Mouse (Mus musculus): ENCODE data around the gene Svs3b. TPM values are rescaled to one million over a fixed set of nuclear protein-coding genes. Genes with fewer than 3 reads are reported as not detected.
"Not testable (repeated sequence)": the region's sequence is repeated elsewhere in the genome, so short reads cannot be mapped to it uniquely, and the experiment has no call there.

Gene Svs3b
- not detected for total RNA-seq (2021)

DNA sequence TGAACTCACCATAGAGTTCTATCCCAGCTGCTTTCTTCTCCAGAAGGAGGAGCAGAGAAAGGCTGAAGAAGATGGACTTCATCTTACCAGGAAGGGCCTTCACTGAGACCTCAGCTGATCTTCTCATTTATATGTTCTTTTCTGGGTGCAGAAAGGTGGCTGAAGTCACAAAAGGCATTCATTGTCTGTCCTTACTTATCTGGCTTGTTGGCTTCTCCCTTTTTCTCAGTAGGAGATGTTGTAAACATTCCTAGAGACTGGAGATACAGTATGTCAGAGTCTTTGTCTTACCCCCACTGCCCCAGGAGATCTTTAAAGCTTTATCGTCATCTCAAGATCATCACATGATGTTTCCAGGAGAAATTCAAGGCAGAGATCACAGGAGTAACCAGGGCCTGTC lies at the start of gene Svs3b:
Gene Svs3b, minus strand, starts transcription at position 101 of the 400 bp plus-strand sequence.
- not testable (repeated sequence) for DNase-seq

GRCm38 (mm10) chr2:164288968-164289367 lies 32.5 kb upstream of the Svs3b start, which contains the start of gene Svs3a:
Gene Svs3a, plus strand, starts transcription at chr2:164289268.
- not testable (repeated sequence) for DNase-seq

DNA sequence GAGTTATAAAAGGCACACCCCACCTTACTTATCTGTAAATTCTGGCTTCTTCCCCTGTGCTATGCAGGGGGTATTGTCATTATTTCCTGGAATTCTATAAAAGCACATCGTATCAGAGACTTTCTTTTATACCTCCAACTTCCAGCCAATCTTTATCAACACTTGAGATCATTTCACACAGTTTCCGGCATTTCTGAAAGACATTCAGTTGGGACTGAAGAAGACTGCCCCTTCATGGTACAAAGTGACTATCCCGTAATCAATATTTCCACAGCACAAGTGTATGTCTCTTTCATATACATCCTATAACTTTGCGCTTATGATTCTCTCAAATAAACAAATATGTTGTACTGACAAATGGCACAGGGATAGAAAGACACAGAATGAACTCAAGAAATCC lies 21.9 kb upstream of the Svs3b start, which contains the start of gene Svs4:
Gene Svs4, minus strand, starts transcription at position 101 of the 400 bp plus-strand sequence.
- no peak for DNase-seq

DNA sequence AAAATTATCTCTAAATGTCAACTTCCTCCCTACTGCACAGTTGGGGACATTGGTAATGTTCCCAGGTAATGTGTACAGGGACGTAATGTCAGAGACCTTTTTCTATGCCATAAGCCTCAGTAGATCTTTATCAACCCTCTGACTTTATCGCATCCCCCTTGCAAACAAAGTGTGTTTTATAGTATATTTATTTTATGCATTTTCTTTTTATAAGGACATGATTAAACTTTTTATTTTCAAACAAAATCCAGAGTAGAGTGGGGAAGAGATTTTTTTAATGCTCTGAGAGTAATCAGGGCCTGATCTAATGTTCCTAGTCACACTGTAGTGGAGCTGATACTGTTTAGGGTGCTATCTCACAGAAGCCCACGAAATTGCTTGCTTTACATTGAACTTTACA lies 18.1 kb downstream of the Svs3b start, which contains the start of gene Svs2:
Gene Svs2, minus strand, starts transcription at position 101 of the 400 bp plus-strand sequence.
- DNase-seq = no peak

DNA sequence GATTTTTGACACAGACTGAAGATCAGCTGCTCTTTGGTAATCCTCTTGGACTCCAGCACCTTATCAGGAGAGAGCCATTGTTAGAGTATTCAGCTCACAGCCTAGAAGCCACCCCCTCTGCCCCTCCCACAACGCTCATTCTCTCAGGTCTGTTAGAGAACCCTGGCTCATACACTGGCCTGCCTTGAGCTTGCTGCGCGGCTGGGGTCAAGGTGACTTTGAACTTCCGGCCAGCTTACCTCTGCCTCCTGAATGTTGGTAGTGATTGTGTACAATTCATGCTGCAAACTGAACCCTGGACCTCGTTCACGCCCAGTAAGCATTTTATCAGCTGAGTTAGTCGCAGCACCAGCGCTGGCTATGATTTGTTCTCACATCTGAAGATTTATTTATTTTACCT lies 23.8 kb downstream of the Svs3b start:
- DNase-seq = no peak

DNA sequence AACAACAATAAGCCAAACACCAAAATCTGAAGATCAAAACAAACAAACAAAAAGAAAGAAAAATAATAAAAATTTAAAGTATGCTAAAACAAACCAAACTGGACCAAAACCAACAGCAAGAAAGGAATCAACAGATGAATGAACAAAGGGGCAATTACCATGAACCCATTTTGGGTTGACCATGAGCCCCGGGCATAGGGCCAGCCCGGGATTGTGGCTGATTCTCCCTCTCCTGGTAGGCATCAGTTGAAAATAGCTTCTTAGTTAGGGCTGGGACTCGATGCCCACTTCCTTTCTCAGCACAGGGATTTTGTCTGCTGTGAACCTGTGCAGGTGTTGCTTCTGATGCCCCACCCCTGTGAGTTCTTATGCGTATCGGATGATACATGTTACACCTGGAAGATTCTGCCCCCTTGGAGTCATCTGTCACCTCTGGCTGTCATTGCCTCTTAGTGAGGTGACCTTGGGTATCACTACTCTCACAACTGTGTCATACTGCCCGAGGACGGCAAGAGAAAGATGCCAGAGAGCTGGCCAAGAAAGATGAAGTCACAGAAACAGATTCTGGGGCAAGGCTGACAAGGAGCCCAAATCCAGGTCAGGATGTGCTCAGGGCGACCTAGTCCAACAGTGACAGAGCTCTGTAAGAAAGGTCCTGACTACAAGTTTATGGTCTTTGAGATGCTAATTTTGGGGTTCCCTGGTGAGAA lies 27.9 kb downstream of the Svs3b start:
- no peak for DNase-seq

DNA sequence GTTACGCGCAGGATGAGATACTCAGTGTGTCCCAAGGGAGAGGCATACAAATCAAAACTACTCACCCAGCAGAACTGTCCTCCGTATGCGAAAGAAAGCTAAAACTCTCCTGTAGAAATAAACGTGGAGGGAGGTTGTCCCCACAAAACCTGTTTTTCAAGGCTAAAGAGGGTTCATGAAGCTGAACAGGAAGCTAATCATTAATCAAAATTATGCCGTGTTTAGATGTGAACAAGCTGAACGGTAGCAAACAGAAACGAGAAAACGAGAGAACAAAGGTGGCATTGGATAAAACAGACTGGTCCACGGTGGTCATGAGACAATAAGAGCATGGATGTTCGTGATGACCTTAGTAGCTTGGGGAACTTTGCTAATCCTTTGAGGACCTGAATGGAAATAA lies 34.9 kb downstream of the Svs3b start, which contains the start of gene Wfdc15b:
Gene Wfdc15b, minus strand, starts transcription at position 139 of the 400 bp plus-strand sequence.
- DNase-seq = no peak

DNA sequence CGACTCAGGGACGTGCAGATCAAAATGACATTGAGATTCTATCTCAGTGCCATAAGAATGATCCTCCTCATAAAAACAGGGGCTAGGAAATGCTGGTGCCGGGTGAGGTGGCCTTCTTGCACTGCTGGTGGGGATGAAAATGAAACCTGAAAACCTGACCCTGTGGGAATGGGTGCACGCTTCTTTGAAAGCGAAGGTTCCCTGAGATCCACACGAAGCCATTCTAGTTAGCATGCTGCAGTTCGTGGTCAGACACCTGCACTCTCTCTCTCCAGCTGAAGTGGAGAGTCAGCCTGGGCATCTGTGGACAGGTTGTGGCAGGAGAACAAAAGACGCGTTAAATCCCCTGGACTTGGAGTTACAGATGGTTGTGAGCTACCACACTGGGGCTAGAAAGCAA lies 37.1 kb downstream of the Svs3b start:
- DNase-seq = no peak

- DNase-seq = no peak
These were observed 43.7 kb downstream of the Svs3b start for GRCm38 (mm10) chr2:164212711-164213110.

DNA sequence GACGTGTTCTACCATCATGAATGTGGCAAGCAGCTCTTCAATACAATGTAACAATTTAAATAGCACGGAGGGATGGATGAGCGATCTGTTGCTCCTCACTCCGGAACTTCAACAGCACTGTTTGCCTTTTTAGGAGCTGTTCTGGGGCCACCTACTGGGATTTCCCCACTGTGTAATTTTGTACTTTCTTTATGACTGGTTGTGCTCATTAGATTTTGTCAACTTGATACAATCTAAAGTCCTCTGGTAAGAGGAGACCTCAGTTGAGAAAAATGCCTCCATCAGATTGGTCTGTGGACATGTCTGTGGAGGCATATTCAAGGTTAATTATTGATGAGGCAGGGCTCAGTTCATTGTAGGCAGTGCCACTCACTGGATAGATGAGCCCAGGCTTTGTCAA lies 45.5 kb downstream of the Svs3b start:
- no peak for DNase-seq

DNA sequence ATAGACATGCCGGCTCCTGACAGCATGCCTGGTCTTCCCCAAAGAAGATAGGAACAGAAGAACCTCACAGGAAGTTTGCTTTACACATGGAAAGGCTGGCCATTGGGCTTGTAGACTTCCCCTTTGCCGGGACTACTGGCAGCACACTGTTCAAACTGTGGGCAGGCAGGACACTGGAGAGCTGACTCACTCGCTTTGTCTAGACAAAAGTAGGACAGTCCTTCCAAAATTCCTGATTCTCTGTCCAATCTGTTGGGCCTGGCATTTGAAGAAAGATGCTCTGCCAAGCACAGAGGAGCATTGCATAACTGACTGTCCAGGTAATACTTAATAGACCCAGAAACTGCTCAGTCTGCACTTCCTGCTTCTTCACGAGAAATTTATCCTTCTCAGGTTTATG lies 49.8 kb downstream of the Svs3b start:
- no peak for DNase-seq

DNA sequence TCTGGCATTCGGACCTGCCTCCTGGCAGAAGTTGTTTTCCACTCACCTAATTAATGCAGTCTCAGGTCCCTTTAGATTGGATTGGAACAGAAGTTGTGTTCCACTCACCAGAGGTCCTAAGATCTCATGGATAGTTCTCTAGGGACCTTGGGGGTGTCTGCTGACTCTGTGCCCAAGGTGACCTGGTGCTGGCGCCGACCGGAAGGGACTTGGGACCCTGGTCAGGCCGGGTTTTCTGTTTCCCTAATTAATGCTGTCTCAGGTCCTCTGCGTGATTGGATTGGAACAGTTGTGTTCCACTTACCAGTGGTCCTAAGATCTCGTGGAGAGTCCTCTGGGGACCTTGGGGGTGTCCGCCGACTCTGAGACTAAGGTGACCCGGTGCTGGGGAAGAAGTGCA lies 50.4 kb downstream of the Svs3b start:
- not testable (repeated sequence) for DNase-seq

Other genes with a start within 250 kb of the Svs3b start
- under 1 TPM in 1 of 2 experiments, not detected in 1; 0.37 TPM for gene Pabpc1l, start 231.2 kb downstream of the Svs3b start, total RNA-seq (2021)
- 10 to 100 TPM; 50.4 to 51.2 TPM for gene Stk4, start 186.3 kb downstream of the Svs3b start, total RNA-seq (2021)
- gene Tomm34, start 185.5 kb downstream of the Svs3b start, total RNA-seq (2021) = 100 to 1,000 TPM in 1 of 2 experiments, 10 to 100 TPM in 1; 99.4 to 114 TPM
- gene Kcns1, start 85.5 kb downstream of the Svs3b start, total RNA-seq (2021) = 1 to 10 TPM; 4.0 to 4.2 TPM
- not detected for gene Wfdc5, start 73.9 kb downstream of the Svs3b start, total RNA-seq (2021)
- not detected for gene Wfdc12, start 66.0 kb downstream of the Svs3b start, total RNA-seq (2021)
- not detected for gene Wfdc15a, start 56.5 kb downstream of the Svs3b start, total RNA-seq (2021)
- gene Wfdc15b, start 35.0 kb downstream of the Svs3b start, total RNA-seq (2021) = not detected
- gene Svs2, start 18.2 kb downstream of the Svs3b start, total RNA-seq (2021) = not detected
- gene Svs4, start 21.8 kb upstream of the Svs3b start, total RNA-seq (2021) = not detected
- gene Svs3a, start 32.6 kb upstream of the Svs3b start, total RNA-seq (2021) = not detected
- not detected for gene Svs6, start 60.1 kb upstream of the Svs3b start, total RNA-seq (2021)
- gene Svs5, start 76.1 kb upstream of the Svs3b start, total RNA-seq (2021) = not detected
- 1 to 10 TPM in 1 of 2 experiments, under 1 TPM in 1; 0.85 to 1.4 TPM for gene Slpi, start 132.5 kb upstream of the Svs3b start, total RNA-seq (2021)
- gene Rbpjl, start 146.5 kb upstream of the Svs3b start, total RNA-seq (2021) = under 1 TPM; 0.35 to 0.46 TPM
- gene Matn4, start 148.5 kb upstream of the Svs3b start, total RNA-seq (2021) = 10 to 100 TPM; 13.0 to 13.4 TPM
- 100 to 1,000 TPM; 102 to 129 TPM for gene Sdc4, start 187.2 kb upstream of the Svs3b start, total RNA-seq (2021)
- 10 to 100 TPM; 37.7 to 42.3 TPM for gene Sys1, start 200.3 kb upstream of the Svs3b start, total RNA-seq (2021)
- 10 to 100 TPM in 1 of 2 experiments, 1 to 10 TPM in 1; 7.0 to 13.3 TPM for gene Gm20458, start 204.3 kb upstream of the Svs3b start, total RNA-seq (2021)
- gene Trp53tg5, start 217.1 kb upstream of the Svs3b start, total RNA-seq (2021) = not detected
- gene Dbndd2, start 229.5 kb upstream of the Svs3b start, total RNA-seq (2021) = 100 to 1,000 TPM; 108 to 110 TPM
- gene Pigt, start 240.9 kb upstream of the Svs3b start, total RNA-seq (2021) = 10 to 100 TPM; 76.6 to 84.5 TPM

All from layer of hippocampus, postnatal 36 days (tissue).